Mouse (Mus musculus) layer of hippocampus, postnatal 10 days (tissue): ENCODE measurements around the gene Pcyt2. TPM values are rescaled to one million over a fixed set of nuclear protein-coding genes. Genes with fewer than 3 reads are reported as not detected.

ENCODE experiments used
- DNase-seq, 2 experiments: peaks; one replicate each; pipeline ENCODE4 v3.0.0; 2021; ENCODE audit warnings: low spot score in 2 of 2
- long read RNA-seq: library from polyadenylated mRNA; stranded (forward); transcript quantifications from one replicate; pipeline ENCODE4 v2.0.0, GENCODE M21; 2023
- total RNA-seq, 2 experiments: library from RNA; stranded (reverse); gene quantifications; 2 replicates each; pipeline ENCODE4 v1.2.3; 2021

The Pcyt2 gene
- 100 to 1,000 TPM; 132 to 145 TPM for total RNA-seq
- long read RNA-seq, transcript Pcyt2-203 (13 exons, 1,486 nt) = minor isoform, 30 of 178 reads
- long read RNA-seq, transcript Pcyt2-201 (14 exons, 1,881 nt) = major isoform, 57 of 178 reads
- long read RNA-seq, transcript Pcyt2-206 (3 exons, 513 nt) = minor isoform, 6 of 178 reads
- long read RNA-seq, partial matches to known transcripts = 10 of 178 reads
- long read RNA-seq, other reads (novel, unspliced or antisense) = 73 of 178 reads

GRCm38 (mm10) chr11:120617519-120618112 is at the start of gene Pcyt2:
TSS of gene Pcyt2 (minus strand) at chr11:120617936.
- DNase-seq = peak; percentile 88 to 92

- DNase-seq = no peak
These were observed 48.9 kb upstream of the Pcyt2 start for GRCm38 (mm10) chr11:120666617-120667016.

- no peak for DNase-seq
These were observed 47.7 kb upstream of the Pcyt2 start for GRCm38 (mm10) chr11:120665406-120665805.

GRCm38 (mm10) chr11:120663714-120664113 is 46.0 kb upstream of the Pcyt2 start:
- DNase-seq = no peak

GRCm38 (mm10) chr11:120662759-120663158 is 45.0 kb upstream of the Pcyt2 start:
- DNase-seq = no peak

- no peak for DNase-seq
These were observed 43.3 kb upstream of the Pcyt2 start, which contains the start of gene Notum for GRCm38 (mm10) chr11:120661076-120661460. TSS of gene Notum (minus strand) at chr11:120661175.

- no peak for DNase-seq
These were observed 42.8 kb upstream of the Pcyt2 start for GRCm38 (mm10) chr11:120660301-120661075.

- no peak for DNase-seq
These were observed 42.0 kb upstream of the Pcyt2 start for GRCm38 (mm10) chr11:120659509-120660300.

- DNase-seq = peak; percentile 83 to 88
These were observed 41.2 kb upstream of the Pcyt2 start for GRCm38 (mm10) chr11:120658876-120659410.

GRCm38 (mm10) chr11:120657301-120657700 is 39.6 kb upstream of the Pcyt2 start:
- no peak for DNase-seq

GRCm38 (mm10) chr11:120654741-120655140 is 37.0 kb upstream of the Pcyt2 start:
- DNase-seq = no peak

- DNase-seq = no peak
These were observed 34.1 kb upstream of the Pcyt2 start for GRCm38 (mm10) chr11:120651872-120652271.

GRCm38 (mm10) chr11:120648001-120648476 is 30.3 kb upstream of the Pcyt2 start, which contains the start of gene Myadml2:
TSS of gene Myadml2 (minus strand) at chr11:120648158.
- DNase-seq = peak in 1 of 2 experiments; percentile 53

- no peak for DNase-seq
These were observed 29.5 kb upstream of the Pcyt2 start for GRCm38 (mm10) chr11:120647047-120647830.

GRCm38 (mm10) chr11:120643601-120643987 is 25.9 kb upstream of the Pcyt2 start, which contains the start of gene Pycr1:
TSS of gene Pycr1 (minus strand) at chr11:120643769.
- DNase-seq = peak; percentile 90 to 94

- no peak for DNase-seq
These were observed 25.3 kb upstream of the Pcyt2 start for GRCm38 (mm10) chr11:120642939-120643600.

GRCm38 (mm10) chr11:120641869-120642268 is 24.1 kb upstream of the Pcyt2 start:
- no peak for DNase-seq

- no peak for DNase-seq
These were observed 23.5 kb upstream of the Pcyt2 start for GRCm38 (mm10) chr11:120641255-120641654.

GRCm38 (mm10) chr11:120634810-120635209 is 17.1 kb upstream of the Pcyt2 start:
- no peak for DNase-seq
